Mouse (Mus musculus) forebrain, embryonic 12.5 days (tissue): ENCODE measurements around the gene Tmed9. TPM values are rescaled to one million over a fixed set of nuclear protein-coding genes. Genes with fewer than 3 reads are reported as not detected.
"Not testable (repeated sequence)": the region's sequence is repeated elsewhere in the genome, so short reads cannot be mapped to it uniquely, and the experiment has no call there.

Experiments
- ATAC-seq: fragments of 200-750 bp; cut with Nextera tagmentation; 2 replicates; pipeline ENCODE4 v1.8.0; 2017; ENCODE audit warnings: moderate TSS enrichment; ENCODE audit not compliant: low FRiP score
- H3K27ac ChIP-seq: fragments of 300-500 bp; sonication (generic); 2 replicates; pipeline ENCODE4 v1.5.1; 2016; ENCODE audit warnings: mild to moderate bottlenecking
- H3K27me3 ChIP-seq: fragments of 300-500 bp; sonication (generic); 2 replicates; pipeline ENCODE4 v1.6.1; 2016; ENCODE audit warnings: mild to moderate bottlenecking
- H3K36me3 ChIP-seq: fragments of 300-500 bp; sonication (generic); replicated peaks from 2 replicates; pipeline ENCODE4 v1.6.1; 2016; ENCODE audit warnings: mild to moderate bottlenecking
- H3K4me1 ChIP-seq: fragments of 300-500 bp; sonication (generic); 2 replicates; pipeline ENCODE4 v1.6.1; 2016
- H3K4me2 ChIP-seq: fragments of 300-500 bp; sonication (generic); 2 replicates; pipeline ENCODE4 v1.6.1; 2016; ENCODE audit warnings: mild to moderate bottlenecking, moderate library complexity
- H3K4me3 ChIP-seq: fragments of 300-500 bp; sonication (generic); replicated peaks from 2 replicates; pipeline ENCODE4 v1.5.1; 2016; ENCODE audit warnings: mild to moderate bottlenecking
- H3K9ac ChIP-seq: fragments of 300-500 bp; sonication (generic); 2 replicates; pipeline ENCODE4 v1.6.1; 2016; ENCODE audit warnings: mild to moderate bottlenecking
- H3K9me3 ChIP-seq: fragments of 300-500 bp; sonication (generic); 2 replicates; pipeline ENCODE4 v1.6.1; 2016
- WGBS: fragments of 180-500 bp; shearing (Covaris S2); methylation state at CpG from one replicate; pipeline ENCODE4 v1.1.7; 2016; 5-methylcytosine and 5-hydroxymethylcytosine counted together
- polyA plus RNA-seq: library from polyadenylated mRNA; unstranded; fragments of >200 nt; fragmentation: Nextera tagmentation; extraction: Ambion mirVana; gene quantifications from 2 replicates; pipeline ENCODE4 v1.2.1, GENCODE M21; 2016

Gene Tmed9
- polyA plus RNA-seq, 1 experiment from 2014 or later, result 115 TPM

DNA sequence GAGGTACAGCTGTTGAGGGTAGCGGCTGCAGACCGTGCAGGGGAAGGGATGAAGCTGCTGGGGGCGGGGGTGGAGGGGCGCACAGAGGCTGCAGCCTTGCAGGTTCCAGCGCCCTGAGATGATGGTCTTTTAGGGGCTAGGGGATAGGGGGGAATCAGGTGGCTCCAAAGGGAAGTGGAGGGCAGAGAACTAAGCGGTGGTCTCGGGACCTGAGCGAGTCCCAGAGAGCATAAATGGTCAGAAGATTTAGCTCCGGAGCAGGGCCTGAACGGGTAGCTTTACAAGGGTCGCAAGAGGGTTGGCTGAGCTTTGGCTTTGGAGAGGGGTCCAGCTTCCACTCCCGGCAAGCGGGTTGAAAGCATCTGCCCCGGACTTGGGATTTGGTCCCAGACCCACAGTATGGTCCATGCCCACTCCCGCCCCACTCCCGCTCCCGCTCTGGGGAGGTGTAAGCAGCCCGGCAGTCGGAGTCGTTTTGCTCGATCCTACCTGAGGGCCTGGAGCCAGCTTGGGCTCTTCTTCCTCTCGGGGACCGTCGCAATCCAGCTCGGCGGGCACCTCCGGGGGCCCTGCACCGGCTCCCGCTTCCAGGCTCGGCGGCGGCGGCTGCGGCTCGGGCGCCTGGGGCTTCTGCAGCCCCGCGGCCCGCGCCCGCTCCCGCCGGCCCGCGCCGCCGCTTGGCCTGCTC, 3.1 kb upstream of the Tmed9 start:
- no peaks in the 10 kb centered on the region for H3K27me3 ChIP-seq
- H3K9ac ChIP-seq, result peak overlapping the region; percentile 88
- no peaks in the 10 kb centered on the region for H3K9me3 ChIP-seq
- H3K4me1 ChIP-seq, result peaks cover 30% of the 10 kb centered on the region
- peak overlapping the region; percentile 99 for H3K4me2 ChIP-seq
- H3K27ac ChIP-seq, result peak overlapping the region; percentile 92
- peak overlapping the region; percentile 94 for H3K4me3 ChIP-seq
- peaks cover 23% of the 10 kb centered on the region for H3K36me3 ChIP-seq
- ATAC-seq, result peak; percentile 80
- under 1% methylated on average over 30 of the region's 47 CpGs for WGBS

DNA sequence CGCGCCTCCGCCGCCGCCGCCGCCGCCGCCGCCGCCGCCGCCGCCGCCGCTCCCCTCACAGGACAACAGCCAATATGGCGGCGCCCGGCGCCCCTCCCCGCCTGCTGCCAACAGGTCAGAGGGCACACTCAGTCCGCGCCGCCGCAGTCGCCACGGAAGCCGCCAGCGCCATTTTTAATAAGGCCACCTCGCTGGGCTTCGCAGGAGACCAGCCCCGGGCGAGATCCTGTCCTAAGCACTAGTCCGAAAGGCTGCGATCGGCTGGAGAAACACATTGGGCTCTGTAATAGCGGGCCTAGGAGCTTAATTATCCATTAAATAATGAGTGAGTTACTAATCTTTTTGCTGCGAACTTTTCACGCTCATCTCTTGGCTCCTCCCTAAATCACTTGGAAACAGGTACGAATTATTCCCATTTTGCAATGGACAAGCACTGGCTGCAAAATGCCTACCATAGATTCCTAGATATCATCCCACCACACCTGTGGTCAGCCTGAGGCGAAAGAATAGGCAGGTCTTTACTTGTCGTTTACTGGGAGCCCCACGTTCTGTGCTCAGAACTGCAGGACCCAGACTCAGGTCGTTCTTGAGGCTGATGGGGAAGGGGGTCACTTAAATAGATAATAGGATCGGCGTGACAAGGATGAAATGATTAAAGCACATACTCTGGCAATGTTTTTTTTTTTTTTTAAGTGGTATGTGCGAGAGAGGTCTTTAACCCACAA, 2.3 kb upstream of the Tmed9 start, which contains the start of gene Fam193b:
TSS of gene Fam193b (minus strand) at position 94 of the 725 bp plus-strand sequence.
- H3K36me3 ChIP-seq, result peaks cover 16% of the 10 kb centered on the region
- H3K27me3 ChIP-seq, result no peaks in the 10 kb centered on the region
- peak within 1 kb of the TSS; percentile 99 for H3K4me2 ChIP-seq
- ATAC-seq, result peak; percentile 94
- H3K27ac ChIP-seq, result peak within 1 kb of the TSS; percentile 92
- H3K9ac ChIP-seq, result peak within 1 kb of the TSS; percentile 88
- peak within 1 kb of the TSS; percentile 94 for H3K4me3 ChIP-seq
- no peaks in the 10 kb centered on the region for H3K9me3 ChIP-seq
- 2% methylated on average over 47 of the region's 47 CpGs for WGBS
- peaks cover 30% of the 10 kb centered on the region for H3K4me1 ChIP-seq

DNA sequence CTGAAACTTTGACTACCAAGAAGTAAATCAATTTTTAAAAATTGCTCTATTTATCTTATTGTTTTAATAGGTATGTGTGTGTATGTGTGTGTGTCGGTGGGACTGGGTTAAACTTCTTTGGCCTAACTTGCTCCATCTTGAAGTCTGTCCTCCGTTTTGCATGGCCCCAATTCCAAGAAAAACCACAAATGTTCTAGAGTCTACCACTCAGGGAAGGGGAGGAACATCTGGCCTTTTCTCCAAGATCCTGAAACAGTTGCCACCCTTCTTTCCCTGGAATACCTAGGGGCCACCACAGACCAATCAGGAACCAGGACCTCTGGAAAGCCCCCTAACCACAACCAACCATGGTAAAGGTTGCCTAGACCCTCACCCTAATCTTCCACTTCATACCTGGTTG, 1.6 kb upstream of the Tmed9 start:
- H3K4me3 ChIP-seq, result no peak overlapping the region
- no peak for ATAC-seq
- H3K4me2 ChIP-seq, result no peak overlapping the region

DNA sequence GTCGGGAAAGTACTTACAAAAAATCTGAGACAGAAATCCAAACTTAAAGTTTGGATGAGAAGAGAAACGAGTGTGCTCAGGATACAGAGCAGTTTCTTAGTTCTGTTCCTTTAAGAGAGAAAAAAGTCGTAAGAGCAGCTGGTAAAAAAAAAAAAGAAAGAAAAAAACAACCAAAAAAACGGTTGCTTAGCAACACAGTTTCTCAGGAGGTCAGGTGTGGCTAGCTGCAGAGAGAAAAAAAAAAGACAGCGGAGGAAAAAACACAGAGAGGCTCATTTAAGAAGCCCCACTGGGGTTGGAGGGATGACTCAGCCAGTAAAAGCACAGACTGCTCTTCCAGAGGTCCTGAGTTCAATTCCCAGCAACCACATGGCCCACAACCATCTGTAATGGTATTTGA, 789 bp downstream of the Tmed9 start:
- H3K27me3 ChIP-seq, result no peaks in the 10 kb centered on the region
- H3K9ac ChIP-seq, result no peak overlapping the region
- 75% methylated on average over 5 of the region's 5 CpGs for WGBS
- H3K27ac ChIP-seq, result no peak overlapping the region
- H3K4me1 ChIP-seq, result peaks cover 13% of the 10 kb centered on the region
- no peak overlapping the region for H3K4me3 ChIP-seq
- no peak overlapping the region for H3K4me2 ChIP-seq
- H3K36me3 ChIP-seq, result no peaks in the 10 kb centered on the region
- no peak for ATAC-seq
- no peaks in the 10 kb centered on the region for H3K9me3 ChIP-seq

More for the DNA sequence above, 1.6 kb upstream of the Tmed9 start:
- Histone ChIP-seq H3K27ac (no peak overlapping the region), H3K27me3 (no peaks in the 10 kb centered on the region), H3K9me3 (no peaks in the 10 kb centered on the region), H3K9ac (no peak overlapping the region), H3K4me1 (peaks cover 30% of the 10 kb centered on the region), H3K36me3 (peaks cover 13% of the 10 kb centered on the region)
- 81% methylated on average over 2 of the region's 2 CpGs for WGBS

DNA sequence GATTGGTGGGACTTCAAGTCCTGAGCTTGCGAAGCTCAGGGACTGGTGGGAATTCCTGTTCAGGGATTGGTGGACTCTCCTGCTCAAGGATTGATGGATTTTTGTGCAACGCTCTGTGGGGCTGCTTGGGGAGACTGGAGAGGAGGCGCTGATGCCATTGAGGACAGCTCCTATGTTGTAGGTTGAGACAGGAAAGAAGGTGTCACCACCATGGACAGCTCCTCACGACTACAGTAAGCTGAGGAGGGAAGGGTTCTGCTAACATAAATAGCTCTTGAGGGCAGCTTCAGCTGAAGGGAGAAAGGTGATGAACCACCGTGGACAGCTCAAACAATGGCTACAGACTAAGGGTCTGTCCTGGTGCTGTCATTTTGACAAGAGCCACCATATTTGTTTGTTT, 2.4 kb downstream of the Tmed9 start:
- Histone ChIP-seq H3K9me3 (no peaks in the 10 kb centered on the region), H3K9ac (no peak overlapping the region), H3K4me2 (no peak overlapping the region), H3K4me1 (peaks cover 6% of the 10 kb centered on the region), H3K27ac (no peak overlapping the region), H3K27me3 (no peaks in the 10 kb centered on the region), H3K4me3 (no peak overlapping the region), H3K36me3 (no peaks in the 10 kb centered on the region)
- 67% methylated on average over 5 of the region's 5 CpGs for WGBS
- no peak for ATAC-seq

DNA sequence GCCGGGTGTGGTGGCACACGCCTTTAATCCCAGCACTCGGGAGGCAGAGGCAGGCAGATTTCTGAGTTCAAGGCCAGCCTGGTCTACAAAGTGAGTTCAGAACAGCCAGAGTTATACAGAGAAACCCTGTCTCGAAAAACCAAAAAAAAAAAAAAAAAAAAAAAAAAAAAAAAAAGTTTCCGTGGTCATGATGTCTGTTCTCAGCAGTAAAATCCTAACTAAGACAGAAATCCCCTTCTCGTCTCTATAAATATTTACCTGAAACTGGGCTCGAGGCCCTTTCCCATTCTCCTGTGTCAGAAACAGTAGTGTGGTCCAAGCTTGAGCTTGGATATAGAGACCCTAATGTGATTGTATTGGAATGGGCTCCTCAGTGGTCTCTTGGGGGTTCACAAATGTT, 3.3 kb downstream of the Tmed9 start:
- H3K4me3 ChIP-seq, H3K36me3 ChIP-seq, H3K9ac ChIP-seq, H3K4me1 ChIP-seq, H3K27me3 ChIP-seq, H3K27ac ChIP-seq, H3K4me2 ChIP-seq, ATAC-seq, H3K9me3 ChIP-seq: not testable (repeated sequence)
- 84% methylated on average over 7 of the region's 7 CpGs for WGBS

DNA sequence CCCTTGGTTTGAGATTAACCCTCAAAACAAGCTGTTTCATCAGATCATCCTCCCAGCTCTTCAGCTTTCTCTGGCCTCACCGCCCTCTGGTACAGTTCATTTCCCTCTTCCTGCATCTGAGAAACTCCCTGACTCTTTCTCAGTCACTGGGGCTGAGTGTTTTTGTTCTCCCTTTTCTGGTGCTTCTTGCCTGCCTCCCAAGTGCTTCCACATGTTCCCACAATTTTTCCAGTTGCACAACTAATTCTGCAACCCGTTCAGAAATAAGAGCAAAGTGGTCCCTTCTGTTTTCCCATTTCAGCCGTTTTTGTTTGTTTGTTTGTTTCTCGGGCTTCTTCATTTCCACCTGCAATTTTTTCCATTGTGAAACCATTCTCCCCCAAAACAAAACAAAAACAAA, 4.6 kb downstream of the Tmed9 start:
- Histone ChIP-seq H3K4me1 (no peaks in the 10 kb centered on the region), H3K4me3 (no peak overlapping the region), H3K27me3 (no peaks in the 10 kb centered on the region), H3K4me2 (no peak overlapping the region), H3K27ac (no peak overlapping the region), H3K9ac (no peak overlapping the region), H3K36me3 (no peaks in the 10 kb centered on the region), H3K9me3 (no peaks in the 10 kb centered on the region)
- 83% methylated on average over 4 of the region's 4 CpGs for WGBS
- no peak for ATAC-seq

DNA sequence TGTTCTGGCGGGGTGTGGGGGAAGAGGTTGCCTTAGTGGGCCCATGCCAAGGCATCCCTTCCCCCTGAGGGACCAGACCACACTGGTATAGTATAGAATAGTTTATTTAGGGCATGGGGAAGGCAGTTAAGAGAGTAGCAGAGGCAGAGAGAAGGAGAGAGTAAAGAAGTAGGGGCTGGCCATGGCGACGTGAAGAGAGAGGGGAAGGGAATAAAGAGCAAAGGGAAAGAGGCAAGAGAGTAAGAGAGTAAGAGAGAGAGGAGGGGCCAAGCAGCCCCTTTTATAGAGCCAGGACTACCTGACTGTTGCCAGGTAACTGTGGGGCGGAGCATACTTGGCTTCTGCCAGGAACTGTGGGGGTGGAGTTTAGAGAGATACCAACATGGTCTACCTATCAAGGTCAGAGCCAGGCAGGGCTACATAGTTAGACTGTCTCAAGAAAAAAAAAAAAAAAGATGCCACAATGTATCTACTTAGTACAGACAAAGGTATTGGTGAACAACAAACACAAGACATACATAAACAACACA, 18.5 kb downstream of the Tmed9 start:
- Histone ChIP-seq H3K4me3 (no peak overlapping the region), H3K27ac (no peak overlapping the region), H3K9me3 (no peaks in the 10 kb centered on the region), H3K27me3 (peaks cover 14% of the 10 kb centered on the region), H3K4me1 (peaks cover 16% of the 10 kb centered on the region), H3K4me2 (no peak overlapping the region), H3K36me3 (peaks cover 27% of the 10 kb centered on the region), H3K9ac (no peak overlapping the region)
- ATAC-seq, result peak; percentile 18; the same call in 1 of the 2 replicates
- WGBS, result 74% methylated on average over 4 of the region's 4 CpGs

DNA sequence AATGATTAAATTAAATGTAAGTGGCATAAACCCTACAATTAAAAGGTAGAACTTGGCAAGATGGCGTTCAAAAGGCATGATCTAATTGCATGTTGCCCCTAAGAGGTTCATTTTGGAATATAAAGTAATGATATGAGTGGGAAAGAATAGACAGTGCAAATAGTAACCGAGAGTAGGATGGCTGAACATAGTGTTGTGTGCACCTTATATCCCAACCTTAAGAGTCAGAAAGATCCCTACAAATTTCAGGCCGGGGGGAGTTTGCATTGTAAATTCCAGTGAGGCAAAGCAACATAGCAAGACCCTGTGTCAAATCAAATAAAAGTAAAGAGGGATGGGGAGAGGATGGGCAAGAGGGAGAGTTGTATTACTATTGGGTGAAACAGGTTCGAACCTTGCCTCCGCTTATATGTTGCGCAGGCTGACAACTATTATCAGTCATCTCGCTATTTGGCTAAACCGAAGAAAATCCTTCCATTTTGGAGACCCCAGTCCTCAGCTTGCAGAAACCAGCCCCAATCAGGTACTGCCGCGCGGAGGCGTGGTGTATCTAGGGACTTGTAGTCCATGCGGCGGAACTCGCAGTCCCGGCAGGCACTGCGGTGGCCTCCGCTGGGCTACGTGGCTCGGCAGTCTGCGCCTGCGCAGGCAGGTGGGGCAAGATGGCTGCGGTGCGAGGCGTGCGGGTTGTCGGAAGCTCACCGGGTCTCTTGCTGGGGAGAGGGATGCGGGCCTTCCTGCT, 19.2 kb downstream of the Tmed9 start:
- peak; percentile 98 for ATAC-seq
- peak overlapping the region; percentile 73 for H3K4me2 ChIP-seq
- peaks cover 33% of the 10 kb centered on the region for H3K36me3 ChIP-seq
- H3K9ac ChIP-seq, result peak overlapping the region; percentile 90
- peaks cover 14% of the 10 kb centered on the region for H3K27me3 ChIP-seq
- peak overlapping the region; percentile 68 for H3K4me3 ChIP-seq
- H3K27ac ChIP-seq, result peak overlapping the region; percentile 66; the same call in 1 of the 2 replicates
- WGBS, result 5% methylated on average over 29 of the region's 29 CpGs
- H3K9me3 ChIP-seq, result no peaks in the 10 kb centered on the region
- H3K4me1 ChIP-seq, result peaks cover 16% of the 10 kb centered on the region

DNA sequence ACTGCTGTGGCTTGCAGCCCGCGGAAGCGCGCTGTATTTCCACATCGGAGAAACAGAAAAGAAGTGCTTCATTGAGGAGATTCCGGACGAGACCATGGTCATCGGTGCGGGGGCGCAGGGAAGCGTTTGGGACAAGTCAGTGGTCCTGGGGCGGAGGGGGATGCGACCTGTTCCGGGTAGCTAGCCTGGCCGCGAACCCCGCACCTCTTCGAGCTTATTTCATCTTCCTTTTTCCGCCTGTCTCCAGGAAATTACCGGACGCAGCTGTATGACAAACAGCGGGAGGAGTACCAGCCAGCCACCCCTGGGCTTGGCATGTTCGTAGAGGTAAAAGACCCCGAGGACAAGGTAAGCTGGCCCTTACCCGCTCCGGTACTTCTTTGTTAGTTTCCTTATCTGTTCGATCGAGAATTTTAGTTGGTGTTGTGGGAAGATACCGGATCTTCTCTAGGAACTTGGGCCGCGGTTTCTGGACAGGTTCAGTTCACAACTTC, 19.8 kb downstream of the Tmed9 start:
- WGBS, result under 1% methylated on average over 31 of the region's 31 CpGs
- ATAC-seq, result peak; percentile 65

DNA sequence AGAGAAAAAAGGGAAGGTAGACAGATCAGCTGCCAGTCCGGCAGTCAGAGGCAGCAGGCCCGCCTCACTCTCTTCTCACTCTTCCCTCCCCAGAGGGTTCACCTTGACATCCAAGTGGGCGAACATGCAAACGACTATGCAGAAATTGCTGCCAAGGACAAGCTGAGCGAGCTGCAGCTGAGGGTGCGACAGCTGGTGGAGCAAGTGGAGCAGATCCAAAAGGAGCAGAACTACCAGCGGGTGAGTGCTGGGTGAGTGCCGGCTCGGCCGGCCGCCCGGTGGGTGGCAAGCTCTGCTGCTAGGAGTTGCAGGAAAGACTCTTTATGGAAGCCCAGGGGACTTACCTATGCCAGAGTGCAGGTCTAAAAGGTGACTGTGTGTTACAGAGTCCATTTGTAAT, 21.8 kb downstream of the Tmed9 start:
- H3K9ac ChIP-seq, result no peak overlapping the region
- H3K4me3 ChIP-seq, result no peak overlapping the region

More for the DNA sequence above, 19.8 kb downstream of the Tmed9 start:
- H3K9me3 ChIP-seq, result no peaks in the 10 kb centered on the region
- H3K27me3 ChIP-seq, result peaks cover 14% of the 10 kb centered on the region
- H3K4me3 ChIP-seq, result peak overlapping the region; percentile 68
- H3K27ac ChIP-seq, result peak overlapping the region; percentile 66; the same call in 1 of the 2 replicates
- peak overlapping the region; percentile 90 for H3K9ac ChIP-seq
- H3K4me1 ChIP-seq, result peaks cover 16% of the 10 kb centered on the region
- peak overlapping the region; percentile 73 for H3K4me2 ChIP-seq
- H3K36me3 ChIP-seq, result peaks cover 39% of the 10 kb centered on the region

DNA sequence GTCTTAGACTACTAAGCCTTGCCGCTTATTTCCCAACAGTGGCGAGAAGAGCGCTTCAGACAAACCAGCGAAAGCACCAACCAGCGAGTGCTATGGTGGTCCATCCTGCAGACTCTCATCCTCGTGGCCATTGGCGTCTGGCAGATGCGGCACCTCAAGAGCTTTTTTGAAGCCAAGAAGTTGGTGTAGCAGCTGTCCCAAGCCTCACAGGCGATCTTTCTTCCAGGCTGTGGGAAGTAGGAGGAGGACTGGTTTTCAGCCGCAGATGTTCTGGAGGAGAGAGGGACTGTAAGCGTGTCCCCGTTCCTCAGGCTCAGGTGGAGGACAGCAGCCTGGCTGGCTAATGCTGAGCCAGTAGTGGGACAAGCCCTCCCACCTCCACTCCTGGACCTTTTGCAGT, 23.3 kb downstream of the Tmed9 start:
- 96% methylated on average over 12 of the region's 12 CpGs for WGBS
- 0 out of 2 replicates have a peak, but pooled peaks cover 2% of the 10 kb centered on the region for H3K27me3 ChIP-seq
- H3K9ac ChIP-seq, result no peak overlapping the region
- H3K4me1 ChIP-seq, result peaks cover 28% of the 10 kb centered on the region
- no peak overlapping the region for H3K4me3 ChIP-seq
- H3K36me3 ChIP-seq, result peaks cover 42% of the 10 kb centered on the region
- no peak overlapping the region for H3K4me2 ChIP-seq
- no peaks in the 10 kb centered on the region for H3K9me3 ChIP-seq
- ATAC-seq, result no peak
- H3K27ac ChIP-seq, result no peak overlapping the region

More for the DNA sequence above, 21.8 kb downstream of the Tmed9 start:
- Histone ChIP-seq H3K9me3 (no peaks in the 10 kb centered on the region), H3K27me3 (peaks cover 12% of the 10 kb centered on the region), H3K36me3 (peaks cover 42% of the 10 kb centered on the region), H3K27ac (no peak overlapping the region), H3K4me2 (no peak overlapping the region), H3K4me1 (peaks cover 21% of the 10 kb centered on the region)
- 88% methylated on average over 12 of the region's 12 CpGs for WGBS
- ATAC-seq, result no peak
